Mouse (Mus musculus) kidney, adult 8-10 months (tissue): ENCODE results near the gene Tmem132b.

Experiments
- DNase-seq, 2 experiments: peaks; one replicate each; pipeline ENCODE4 v3.0.0; 2022

Tmem132b gene

GRCm38 (mm10) chr5:125518640-125519039 lies 12.9 kb upstream of the Tmem132b start:
- DNase-seq = peak in 1 of 2 experiments; percentile 50

GRCm38 (mm10) chr5:125520930-125521590 lies 10.5 kb upstream of the Tmem132b start:
- peak; percentile 36 to 54 for DNase-seq

DNA sequence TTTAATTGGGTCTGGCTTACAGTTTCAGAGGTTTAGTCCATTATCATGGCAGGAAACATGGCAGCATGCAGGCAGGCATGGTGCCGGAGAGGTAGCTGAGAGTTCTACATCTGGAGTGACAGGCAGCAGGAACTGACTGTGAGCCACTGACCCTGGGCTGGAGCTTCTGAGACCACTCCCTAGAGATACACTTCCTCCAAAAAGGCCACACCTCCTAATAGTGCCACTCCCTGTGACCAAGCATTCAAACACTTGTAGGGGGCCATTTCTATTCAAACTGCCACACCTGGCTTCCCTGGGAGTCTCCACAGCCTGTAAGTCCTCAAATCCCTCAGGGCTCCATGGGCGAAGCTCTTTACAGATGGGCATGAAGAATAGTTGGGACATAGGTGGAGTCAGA lies 8.2 kb upstream of the Tmem132b start:
- no peak for DNase-seq

DNA sequence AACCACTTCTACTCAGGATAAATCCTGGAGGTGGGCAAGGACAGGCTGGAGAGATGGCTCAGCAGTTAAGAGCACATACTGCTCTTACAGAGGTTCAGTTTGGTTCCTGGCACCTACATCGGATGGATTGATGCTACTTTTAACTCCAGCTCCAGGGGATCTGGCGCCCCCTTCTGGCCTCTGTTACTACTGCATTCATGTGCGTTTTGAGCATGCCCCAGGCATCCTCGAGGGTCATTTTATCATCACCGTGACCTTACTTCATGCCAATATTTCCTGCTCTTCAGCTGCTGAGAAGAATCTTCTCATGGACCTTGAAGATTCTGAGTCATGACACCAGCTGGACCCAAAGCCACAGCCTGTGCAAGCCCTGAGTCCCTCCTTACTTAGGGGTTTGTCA lies 6.1 kb upstream of the Tmem132b start:
- DNase-seq = peak in 1 of 2 experiments; percentile 34

- DNase-seq = peak in 1 of 2 experiments; percentile 56
Observed at GRCm38 (mm10) chr5:125526464-125526863, 5.1 kb upstream of the Tmem132b start.

- peak; percentile 28 to 80 for DNase-seq
Observed at GRCm38 (mm10) chr5:125529109-125529508, 2.5 kb upstream of the Tmem132b start.

GRCm38 (mm10) chr5:125532191-125532544 lies 594 bp downstream of the Tmem132b start:
- DNase-seq = no peak

- no peak for DNase-seq
Observed at GRCm38 (mm10) chr5:125532545-125533224, 1.1 kb downstream of the Tmem132b start.

DNA sequence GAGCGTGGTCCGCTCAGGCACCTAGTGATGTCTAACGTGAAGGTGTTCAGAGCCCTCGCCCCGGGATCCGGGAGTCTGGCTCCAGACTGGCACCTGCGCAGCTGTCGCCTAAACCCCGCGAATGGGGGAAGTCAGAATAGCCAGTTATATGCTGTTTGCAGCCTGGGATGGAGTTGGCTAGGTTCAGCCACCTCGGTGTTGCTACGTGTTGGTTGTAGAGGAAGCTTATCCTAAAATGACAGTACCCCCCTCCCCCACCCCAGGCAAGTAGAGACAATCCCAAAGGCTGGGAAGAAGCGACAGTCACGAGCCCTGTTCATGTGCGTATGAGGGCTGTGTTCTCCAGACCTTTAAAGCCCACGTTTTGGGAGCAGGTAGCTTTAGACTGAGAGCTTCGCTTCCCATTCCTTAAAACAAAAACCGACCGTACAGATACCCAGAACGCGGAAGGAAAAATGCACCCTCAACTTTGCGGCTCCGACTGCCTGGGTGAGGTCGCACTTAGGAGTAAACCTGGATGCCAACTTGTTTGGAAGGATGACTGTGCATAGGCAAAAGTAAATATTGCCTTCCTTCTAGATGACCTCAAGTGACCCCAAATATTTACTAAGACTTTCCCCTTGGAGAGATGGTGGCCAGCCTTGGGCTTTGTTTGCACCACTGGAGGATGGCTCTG lies 1.8 kb downstream of the Tmem132b start:
- DNase-seq = no peak

DNA sequence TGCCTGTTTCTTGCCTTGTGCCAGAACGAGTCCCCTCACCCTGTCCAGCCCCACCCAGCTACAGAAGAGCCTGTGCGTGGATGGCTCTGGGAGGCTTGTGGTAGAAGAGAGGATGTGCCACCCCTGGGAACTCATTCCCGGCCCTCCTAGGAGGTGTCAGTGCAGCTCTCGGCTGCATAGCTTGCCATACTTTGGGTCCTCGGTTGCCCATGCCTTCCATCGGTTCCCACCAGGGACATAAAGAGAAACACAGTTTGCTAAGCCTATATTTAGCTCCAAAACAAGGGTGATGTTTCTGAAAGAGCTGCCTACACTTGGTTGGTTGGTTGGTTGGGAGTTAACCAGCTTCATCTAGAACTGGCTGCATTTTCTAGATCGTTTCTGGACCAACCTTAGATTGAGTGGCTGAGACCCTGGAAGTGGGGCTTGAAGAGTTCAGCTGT lies 2.6 kb downstream of the Tmem132b start:
- no peak for DNase-seq

DNA sequence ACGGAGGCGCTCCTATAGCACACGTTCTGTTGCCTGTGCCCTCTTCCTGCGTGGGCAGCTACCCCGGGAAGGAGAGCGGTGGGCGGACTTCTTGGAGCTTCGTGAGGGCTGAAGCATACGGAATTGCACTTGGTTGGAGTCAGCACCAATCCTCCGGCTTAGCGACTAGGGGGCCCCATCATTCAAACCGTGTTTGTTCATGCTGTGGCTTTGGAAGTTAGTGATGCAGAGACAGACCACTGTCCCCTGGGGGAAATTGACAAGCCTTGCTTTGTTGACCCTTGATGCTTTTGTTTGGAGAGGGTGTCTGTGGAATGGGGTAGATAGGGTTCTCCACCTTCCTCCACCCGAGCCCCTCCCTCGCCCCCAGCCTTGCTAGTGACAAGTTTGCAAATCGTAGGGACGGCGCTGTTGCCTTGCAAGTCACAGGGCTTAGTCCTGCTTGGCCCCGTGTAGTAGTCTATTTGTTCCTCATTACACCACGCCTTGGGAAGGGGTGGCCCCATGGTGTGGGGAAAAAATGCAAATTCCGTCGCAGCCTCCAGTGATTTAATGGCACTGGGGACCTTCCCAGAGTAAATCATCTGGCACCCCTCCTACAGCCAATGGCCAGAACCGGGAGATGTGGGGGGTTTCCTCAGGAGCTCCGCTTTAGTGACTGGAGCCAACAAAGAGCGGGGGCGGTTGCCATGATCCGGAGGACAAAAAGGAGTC lies 3.2 kb downstream of the Tmem132b start:
- no peak for DNase-seq

DNA sequence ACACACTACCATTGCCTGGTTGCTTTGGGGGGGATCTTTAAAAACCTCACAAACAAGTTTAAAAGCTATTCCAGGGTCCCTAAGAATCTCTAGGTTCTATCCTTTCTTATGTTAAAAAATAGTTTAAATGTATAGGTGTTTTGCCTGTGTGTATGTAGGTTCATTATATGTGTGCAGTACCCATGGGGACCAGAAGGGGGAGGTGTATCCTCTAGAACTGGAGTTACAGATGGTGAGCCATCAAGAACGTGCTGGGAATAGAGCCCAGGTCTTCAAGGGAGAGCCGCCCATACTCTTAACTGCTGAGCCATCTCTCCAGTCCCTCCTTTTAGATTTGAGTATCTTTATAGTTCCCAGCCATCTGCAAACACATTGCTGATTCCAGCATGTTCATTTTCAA lies 13.5 kb downstream of the Tmem132b start:
- DNase-seq = no peak

GRCm38 (mm10) chr5:125546293-125546692 lies 14.7 kb downstream of the Tmem132b start:
- no peak for DNase-seq

GRCm38 (mm10) chr5:125549750-125550489 lies 18.3 kb downstream of the Tmem132b start:
- DNase-seq = no peak

DNA sequence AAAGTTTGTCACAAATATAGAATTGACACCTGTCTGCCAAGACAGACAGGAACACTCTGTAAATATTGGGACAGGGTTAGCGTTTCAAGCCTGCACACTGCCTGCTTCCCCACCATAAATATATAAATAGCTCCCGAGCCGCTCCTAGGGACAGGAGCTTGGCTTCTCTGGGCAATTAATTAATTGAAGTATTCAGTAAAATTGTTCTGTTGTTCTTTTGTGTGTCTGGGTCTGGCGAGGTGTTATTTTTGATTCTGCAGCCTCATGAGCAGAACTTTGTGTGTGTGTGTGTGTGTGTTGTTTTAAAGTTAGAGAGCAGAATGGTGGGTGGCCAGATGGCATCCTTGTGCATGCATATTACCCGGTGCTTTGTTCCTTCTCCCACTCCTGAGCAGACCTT lies 24.2 kb downstream of the Tmem132b start:
- no peak for DNase-seq

DNA sequence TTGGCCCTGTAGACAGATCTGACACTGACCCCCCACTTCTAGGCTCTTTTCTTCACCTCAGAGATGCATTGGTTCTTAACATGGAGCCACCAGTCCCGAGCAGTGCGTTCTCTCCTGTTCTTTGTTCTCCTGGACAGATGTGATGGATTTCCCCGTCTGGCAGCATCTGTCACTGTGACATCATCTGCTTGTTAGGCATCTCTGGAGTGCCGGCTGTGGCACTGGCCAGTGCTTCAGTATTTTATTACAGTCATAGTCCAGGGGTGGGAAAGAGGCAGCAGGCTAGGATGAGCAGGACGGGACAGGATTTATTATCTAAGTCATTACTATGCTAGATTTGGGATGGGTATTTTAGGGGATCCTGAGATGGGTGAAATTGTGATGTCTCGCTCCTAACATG lies 31.9 kb downstream of the Tmem132b start:
- no peak for DNase-seq

- no peak for DNase-seq
Observed at GRCm38 (mm10) chr5:125565725-125566124, 34.2 kb downstream of the Tmem132b start.

GRCm38 (mm10) chr5:125568457-125568856 lies 36.9 kb downstream of the Tmem132b start:
- DNase-seq = no peak

DNA sequence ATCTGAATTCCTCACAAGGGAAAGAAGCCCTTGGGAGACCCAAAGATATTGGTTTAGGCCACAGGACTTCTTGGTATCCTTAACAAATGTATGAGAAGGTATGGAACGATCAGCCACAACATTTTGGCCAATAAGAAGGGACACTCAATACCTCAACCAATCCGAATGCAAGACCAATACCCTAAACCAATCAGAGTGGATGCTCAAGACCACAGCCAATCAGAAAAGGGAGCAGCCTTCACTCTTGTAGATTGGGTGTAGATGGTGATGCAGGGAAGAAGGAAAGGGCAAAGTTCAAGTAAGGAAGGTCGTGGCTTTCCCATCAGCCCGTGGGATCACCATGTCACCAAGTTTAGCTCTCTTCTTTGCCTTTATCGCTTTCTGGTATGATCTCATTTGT lies 40.4 kb downstream of the Tmem132b start:
- no peak for DNase-seq

DNA sequence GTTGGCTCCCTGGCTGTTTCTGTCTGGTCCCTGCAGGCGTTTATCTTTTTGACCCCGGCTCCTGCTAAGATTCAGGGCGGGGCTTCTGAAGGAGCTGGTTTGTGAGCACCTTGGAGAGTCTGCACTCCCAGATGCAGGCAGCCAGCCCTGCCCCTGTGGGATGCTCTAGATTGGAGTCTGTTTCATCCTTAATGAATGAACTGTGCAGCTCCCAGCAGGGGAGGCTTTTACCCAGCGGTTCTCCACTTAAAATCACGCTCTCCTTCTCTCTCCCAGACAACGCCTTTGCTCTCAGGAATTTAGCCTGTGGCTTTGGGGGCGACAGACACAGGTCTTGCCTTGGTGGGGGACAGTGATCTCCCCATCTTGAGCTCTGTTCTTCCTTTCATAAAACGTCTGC lies 43.3 kb downstream of the Tmem132b start:
- DNase-seq = no peak

GRCm38 (mm10) chr5:125575866-125576265 lies 44.3 kb downstream of the Tmem132b start:
- no peak for DNase-seq

- DNase-seq = no peak
Observed at GRCm38 (mm10) chr5:125578661-125579060, 47.1 kb downstream of the Tmem132b start.

DNA sequence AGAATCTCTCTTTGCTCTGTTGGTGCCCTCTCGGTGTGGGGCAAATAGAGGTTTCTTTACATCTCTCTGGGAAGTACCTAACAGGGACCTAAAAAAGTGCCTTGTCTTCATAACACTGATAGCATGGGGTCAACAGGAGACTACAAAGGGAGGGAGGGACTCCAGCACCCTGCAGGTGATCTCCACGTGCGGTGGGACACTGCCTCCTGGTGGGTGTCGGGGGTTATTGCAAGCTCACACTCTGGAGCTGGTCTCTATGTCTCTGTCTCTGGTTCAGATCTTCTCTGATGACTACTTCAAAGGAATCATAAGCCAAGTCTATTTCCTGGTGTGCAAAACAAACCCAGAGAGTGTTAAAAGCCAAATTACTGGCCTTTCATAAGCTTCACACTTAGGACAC lies 47.6 kb downstream of the Tmem132b start:
- no peak for DNase-seq
